Mouse (Mus musculus): ENCODE measurements around the gene Tex101. TPM values are rescaled to one million over a fixed set of nuclear protein-coding genes. Genes with fewer than 3 reads are reported as not detected.
"Not testable (repeated sequence)": the region's sequence is repeated elsewhere in the genome, so short reads cannot be mapped to it uniquely, and the experiment has no call there.

The Tex101 gene
- not detected in 2 replicates for polyA plus RNA-seq (2012; rRNA removed)

- TF ChIP-seq CTCF (IDR thresholded peaks at IDR 0.05; ENCODE audit: borderline replicate concordance, extremely low read depth, insufficient read depth, insufficient read length), result no peak
- no peak for TF ChIP-seq POLR2A (IDR thresholded peaks at IDR 0.05; ENCODE audit: borderline replicate concordance, extremely low read depth, insufficient read depth, insufficient read length, poor library complexity, severe bottlenecking)
- no peak for DNase-seq (ENCODE audit: low read depth)
Observed at GRCm38 (mm10) chr7:24676575-24676974, at the start of gene Tex101. Gene Tex101 (minus strand): TSS chr7:24676675.

GRCm38 (mm10) chr7:24715039-24715438, 38.6 kb upstream of the Tex101 start:
- no peak for DNase-seq (ENCODE audit: low read depth)
- TF ChIP-seq POLR2A (IDR thresholded peaks at IDR 0.05; ENCODE audit: borderline replicate concordance, extremely low read depth, insufficient read depth, insufficient read length, poor library complexity, severe bottlenecking), result no peak
- TF ChIP-seq CTCF (IDR thresholded peaks at IDR 0.05; ENCODE audit: borderline replicate concordance, extremely low read depth, insufficient read depth, insufficient read length), result no peak

- TF ChIP-seq CTCF (IDR thresholded peaks at IDR 0.05; ENCODE audit: borderline replicate concordance, extremely low read depth, insufficient read depth, insufficient read length) (no peak), POLR2A (IDR thresholded peaks at IDR 0.05; ENCODE audit: borderline replicate concordance, extremely low read depth, insufficient read depth, insufficient read length, poor library complexity, severe bottlenecking) (no peak)
- no peak for DNase-seq (ENCODE audit: low read depth)
Observed at GRCm38 (mm10) chr7:24708832-24709292, 32.4 kb upstream of the Tex101 start, which contains the start of gene BC049730. Gene BC049730 (plus strand): TSS chr7:24709242.

GRCm38 (mm10) chr7:24702841-24703240, 26.4 kb upstream of the Tex101 start:
- not testable (repeated sequence) for DNase-seq (ENCODE audit: low read depth)

GRCm38 (mm10) chr7:24697891-24698290, 21.4 kb upstream of the Tex101 start:
- DNase-seq (ENCODE audit: low read depth), result not testable (repeated sequence)

- not testable (repeated sequence) for DNase-seq (ENCODE audit: low read depth)
Observed at GRCm38 (mm10) chr7:24692693-24693092, 16.2 kb upstream of the Tex101 start.

GRCm38 (mm10) chr7:24687519-24687918, 11.0 kb upstream of the Tex101 start:
- not testable (repeated sequence) for DNase-seq (ENCODE audit: low read depth)

- not testable (repeated sequence) for DNase-seq (ENCODE audit: low read depth)
Observed at GRCm38 (mm10) chr7:24684121-24684520, 7.6 kb upstream of the Tex101 start.

GRCm38 (mm10) chr7:24671944-24672439, 4.5 kb downstream of the Tex101 start:
- TF ChIP-seq POLR2A (IDR thresholded peaks at IDR 0.05; ENCODE audit: borderline replicate concordance, extremely low read depth, insufficient read depth, insufficient read length, poor library complexity, severe bottlenecking), result no peak
- no peak for TF ChIP-seq CTCF (IDR thresholded peaks at IDR 0.05; ENCODE audit: borderline replicate concordance, extremely low read depth, insufficient read depth, insufficient read length)
- DNase-seq (ENCODE audit: low read depth), result no peak

GRCm38 (mm10) chr7:24664959-24665358, 11.5 kb downstream of the Tex101 start:
- DNase-seq (ENCODE audit: low read depth), result no peak
- TF ChIP-seq CTCF (IDR thresholded peaks at IDR 0.05; ENCODE audit: borderline replicate concordance, extremely low read depth, insufficient read depth, insufficient read length) (no peak), POLR2A (IDR thresholded peaks at IDR 0.05; ENCODE audit: borderline replicate concordance, extremely low read depth, insufficient read depth, insufficient read length, poor library complexity, severe bottlenecking) (no peak)

- TF ChIP-seq POLR2A (IDR thresholded peaks at IDR 0.05; ENCODE audit: borderline replicate concordance, extremely low read depth, insufficient read depth, insufficient read length, poor library complexity, severe bottlenecking) (no peak), CTCF (IDR thresholded peaks at IDR 0.05; ENCODE audit: borderline replicate concordance, extremely low read depth, insufficient read depth, insufficient read length) (no peak)
- DNase-seq (ENCODE audit: low read depth), result no peak
Observed at GRCm38 (mm10) chr7:24664301-24664700, 12.2 kb downstream of the Tex101 start.

GRCm38 (mm10) chr7:24662575-24662974, 13.9 kb downstream of the Tex101 start:
- peak; percentile 77 for DNase-seq (ENCODE audit: low read depth)
- TF ChIP-seq POLR2A (IDR thresholded peaks at IDR 0.05; ENCODE audit: borderline replicate concordance, extremely low read depth, insufficient read depth, insufficient read length, poor library complexity, severe bottlenecking) (no peak), CTCF (IDR thresholded peaks at IDR 0.05; ENCODE audit: borderline replicate concordance, extremely low read depth, insufficient read depth, insufficient read length) (peak; percentile 94)

GRCm38 (mm10) chr7:24661118-24661904, 15.2 kb downstream of the Tex101 start:
- no peak for DNase-seq (ENCODE audit: low read depth)
- TF ChIP-seq CTCF (IDR thresholded peaks at IDR 0.05; ENCODE audit: borderline replicate concordance, extremely low read depth, insufficient read depth, insufficient read length) (no peak), POLR2A (IDR thresholded peaks at IDR 0.05; ENCODE audit: borderline replicate concordance, extremely low read depth, insufficient read depth, insufficient read length, poor library complexity, severe bottlenecking) (no peak)
